Mouse (Mus musculus) limb, embryonic 14.5 days (tissue): ENCODE measurements around the gene Hspa4l. TPM values are rescaled to one million over a fixed set of nuclear protein-coding genes. Genes with fewer than 3 reads are reported as not detected.

Experiments used
- ATAC-seq: fragments of 200-750 bp; cut with Nextera tagmentation; 2 replicates; pipeline ENCODE4 v1.8.0; 2017; ENCODE audit warnings: low read depth, moderate number of reproducible peaks, moderate TSS enrichment; ENCODE audit not compliant: low FRiP score
- DNase-seq: peaks from one replicate; pipeline ENCODE4 v3.0.0-alpha.2; 2015; ENCODE audit warnings: low spot score
- H3K27ac ChIP-seq: fragments of 300-500 bp; sonication (generic); replicated peaks from 2 replicates; pipeline ENCODE4 v1.5.1; 2014; ENCODE audit warnings: low read depth, mild to moderate bottlenecking, low read length, moderate library complexity, mixed read lengths
- H3K27me3 ChIP-seq: fragments of 300-500 bp; sonication (generic); 2 replicates; pipeline ENCODE4 v1.6.1; 2014; ENCODE audit warnings: low read length, mixed read lengths; ENCODE audit not compliant: control insufficient read depth, insufficient read depth
- H3K36me3 ChIP-seq: fragments of 300-500 bp; sonication (generic); 2 replicates; pipeline ENCODE4 v1.6.1; 2014; ENCODE audit warnings: mild to moderate bottlenecking, low read length, moderate library complexity, mixed read lengths; ENCODE audit not compliant: control insufficient read depth, insufficient read depth
- H3K4me1 ChIP-seq: fragments of 300-500 bp; sonication (generic); 2 replicates; pipeline ENCODE4 v1.6.1; 2014; ENCODE audit warnings: antibody characterized with exemption, low read length, mixed read lengths; ENCODE audit not compliant: control insufficient read depth, insufficient read depth
- H3K4me2 ChIP-seq: fragments of 300-500 bp; sonication (generic); replicated peaks from 2 replicates; pipeline ENCODE4 v1.6.1; 2014; ENCODE audit warnings: low read depth, mild to moderate bottlenecking, low read length, moderate library complexity; ENCODE audit not compliant: severe bottlenecking
- H3K4me3 ChIP-seq: fragments of 300-500 bp; sonication (generic); replicated peaks from 2 replicates; pipeline ENCODE4 v1.5.1; 2014; ENCODE audit warnings: low read length
- H3K9ac ChIP-seq: fragments of 300-500 bp; sonication (generic); 2 replicates; pipeline ENCODE4 v1.6.1; 2014; ENCODE audit warnings: mild to moderate bottlenecking, low read depth, low read length, moderate library complexity; ENCODE audit not compliant: severe bottlenecking
- H3K9me3 ChIP-seq: fragments of 300-500 bp; sonication (generic); 2 replicates; pipeline ENCODE4 v1.6.1; 2016; ENCODE audit warnings: low read length; ENCODE audit not compliant: control insufficient read depth
- POLR2A ChIP-seq: fragments of 200-500 bp; IDR thresholded peaks from 2 replicates; pipeline ENCODE4 v1.8.0; 2012; ENCODE audit warnings: inconsistent platforms, mild to moderate bottlenecking, moderate library complexity, borderline replicate concordance; ENCODE audit not compliant: insufficient read depth, insufficient read length; ENCODE audit errors: extremely low read depth
- WGBS: fragments of 180-500 bp; shearing (Covaris S2); extraction: QIAGEN DNeasy Blood & Tissue Kit; methylation state at CpG from one replicate; pipeline ENCODE4 v1.1.7; 2014; 5-methylcytosine and 5-hydroxymethylcytosine counted together
- polyA plus RNA-seq, 2 experiments: library from polyadenylated mRNA; depleted of rRNA in 1 of 2; stranded (reverse) in 1 of 2; unstranded in 1 of 2; fragments of >200 nt; fragmentation: Nextera tagmentation in 1 of 2; extraction: Ambion mirVana in 1 of 2; gene quantifications; 2 replicates each; pipeline versions ENCODE4 v1.2.1 to v1.2.3; 2012 to 2014

Hspa4l gene
- polyA plus RNA-seq, 2 experiments, result 1.9 to 6.7 TPM

- TF ChIP-seq POLR2A, result peak; percentile 52; the same call in 1 of the 2 replicates
- H3K9ac ChIP-seq, result peak within 1 kb of the TSS; percentile 84
- H3K36me3 ChIP-seq, result peaks cover 11% of the 10 kb centered on the region
- ATAC-seq, result peak; percentile 97
- peak within 1 kb of the TSS; percentile 90 for H3K4me3 ChIP-seq
- DNase-seq, result peak; percentile 99
- no peaks in the 10 kb centered on the region for H3K9me3 ChIP-seq
- WGBS, result 2% methylated on average over 66 of the region's 66 CpGs
- H3K4me2 ChIP-seq, result peak within 1 kb of the TSS; percentile 85
- peak within 1 kb of the TSS; percentile 75 for H3K27ac ChIP-seq
- H3K4me1 ChIP-seq, result no peaks in the 10 kb centered on the region; the same call in 1 of the 2 replicates
- H3K27me3 ChIP-seq, result no peaks in the 10 kb centered on the region
Observed at GRCm38 (mm10) chr3:40799530-40800372, 55.5 kb downstream of the Hspa4l start, which contains the start of gene Plk4. Gene Plk4 (plus strand): TSS chr3:40800019.

GRCm38 (mm10) chr3:40800373-40800823 is 56.1 kb downstream of the Hspa4l start:
- DNase-seq (peak; percentile 22), ATAC-seq (peak; percentile 73)
- Histone ChIP-seq H3K27ac (peak overlapping the region; percentile 75), H3K36me3 (peaks cover 17% of the 10 kb centered on the region), H3K9me3 (no peaks in the 10 kb centered on the region), H3K4me1 (no peaks in the 10 kb centered on the region; the same call in 1 of the 2 replicates), H3K4me2 (peak overlapping the region; percentile 85), H3K27me3 (no peaks in the 10 kb centered on the region), H3K4me3 (peak overlapping the region; percentile 90), H3K9ac (peak overlapping the region; percentile 84)
- TF ChIP-seq POLR2A, result no peak
- 0% methylated on average over 28 of the region's 37 CpGs for WGBS

GRCm38 (mm10) chr3:40806871-40807270 is 62.6 kb downstream of the Hspa4l start:
- Histone ChIP-seq H3K4me2 (no peak overlapping the region), H3K9ac (no peak overlapping the region), H3K9me3 (no peaks in the 10 kb centered on the region), H3K4me3 (no peak overlapping the region), H3K4me1 (no peaks in the 10 kb centered on the region), H3K36me3 (peaks cover 61% of the 10 kb centered on the region), H3K27me3 (no peaks in the 10 kb centered on the region), H3K27ac (no peak overlapping the region)
- no peak for ATAC-seq
- no peak for DNase-seq
- 57% methylated on average over 2 of the region's 2 CpGs for WGBS
- TF ChIP-seq POLR2A, result no peak

- Histone ChIP-seq H3K36me3 (peaks cover 66% of the 10 kb centered on the region), H3K27me3 (no peaks in the 10 kb centered on the region), H3K4me2 (no peak overlapping the region), H3K4me1 (no peaks in the 10 kb centered on the region), H3K9me3 (no peaks in the 10 kb centered on the region), H3K9ac (no peak overlapping the region), H3K4me3 (no peak overlapping the region), H3K27ac (no peak overlapping the region)
- ATAC-seq (no peak), DNase-seq (no peak)
- 90% methylated on average over 10 of the region's 10 CpGs for WGBS
- TF ChIP-seq POLR2A, result no peak
Observed at GRCm38 (mm10) chr3:40808686-40809085, 64.4 kb downstream of the Hspa4l start.

- H3K4me2 ChIP-seq, result no peak overlapping the region
- no peaks in the 10 kb centered on the region for H3K9me3 ChIP-seq
- no peaks in the 10 kb centered on the region for H3K27me3 ChIP-seq
- no peak for TF ChIP-seq POLR2A
- no peaks in the 10 kb centered on the region for H3K4me1 ChIP-seq
- H3K27ac ChIP-seq, result no peak overlapping the region
- ATAC-seq, result no peak
- 95% methylated on average over 2 of the region's 2 CpGs for WGBS
- no peak overlapping the region for H3K9ac ChIP-seq
- H3K4me3 ChIP-seq, result no peak overlapping the region
- H3K36me3 ChIP-seq, result peaks cover 73% of the 10 kb centered on the region
- no peak for DNase-seq
Observed at GRCm38 (mm10) chr3:40809894-40810293, 65.6 kb downstream of the Hspa4l start.
